Mouse (Mus musculus) cerebellum, adult 2 months (tissue): Measurements from ENCODE around the gene Dscam. TPM values are rescaled to one million over a fixed set of nuclear protein-coding genes. Genes with fewer than 3 reads are reported as not detected.
A peak's percentile ranks its signal among the peaks of the same experiment; 100 is the strongest.

Experiments used
- DNase-seq, 2 experiments: peaks; one replicate each; pipeline ENCODE4 v3.0.0; 2021
- H3K27ac ChIP-seq: fragments of 200-500 bp; 2 replicates; pipeline ENCODE4 v1.5.1; 2012; ENCODE audit warnings: low read length, control low read depth, inconsistent platforms; ENCODE audit not compliant: insufficient read depth
- H3K27me3 ChIP-seq: fragments of 200-500 bp; 2 replicates; pipeline ENCODE4 v1.6.1; 2012; ENCODE audit warnings: inconsistent platforms, mild to moderate bottlenecking, low read length, moderate library complexity; ENCODE audit not compliant: control insufficient read depth, insufficient read depth
- H3K4me1 ChIP-seq: fragments of 200-500 bp; 2 replicates; pipeline ENCODE4 v1.6.1; 2011; ENCODE audit warnings: low read length; ENCODE audit not compliant: control insufficient read depth, insufficient read depth
- H3K4me3 ChIP-seq: fragments of 200-500 bp; replicated peaks from 2 replicates; pipeline ENCODE3; 2011; ENCODE audit warnings: mild to moderate bottlenecking, low read depth, low read length, control low read depth; ENCODE audit not compliant: insufficient read depth
- CTCF ChIP-seq: fragments of 200-500 bp; IDR thresholded peaks from 2 replicates; pipeline ENCODE4 v1.5.1; 2011; ENCODE audit warnings: low read depth, mild to moderate bottlenecking, control low read depth, low read length, moderate library complexity, borderline replicate concordance; ENCODE audit not compliant: insufficient read depth
- POLR2A ChIP-seq: fragments of 200-500 bp; IDR thresholded peaks from 2 replicates; pipeline ENCODE4 v1.6.1; 2011; ENCODE audit warnings: low read length, control low read depth, borderline replicate concordance; ENCODE audit not compliant: insufficient read depth
- WGBS: fragments of 180-500 bp; shearing (Covaris S2); methylation state at CpG from one replicate; pipeline ENCODE4 v1.1.7; 2018; 5-methylcytosine and 5-hydroxymethylcytosine counted together
- polyA plus RNA-seq: library from polyadenylated mRNA; depleted of rRNA; stranded (reverse); fragments of >200 nt; gene quantifications from 2 replicates; pipeline ENCODE4 v1.2.3, GENCODE M21; 2012

The Dscam gene
- polyA plus RNA-seq, 1 experiment = 16.0 TPM

DNA sequence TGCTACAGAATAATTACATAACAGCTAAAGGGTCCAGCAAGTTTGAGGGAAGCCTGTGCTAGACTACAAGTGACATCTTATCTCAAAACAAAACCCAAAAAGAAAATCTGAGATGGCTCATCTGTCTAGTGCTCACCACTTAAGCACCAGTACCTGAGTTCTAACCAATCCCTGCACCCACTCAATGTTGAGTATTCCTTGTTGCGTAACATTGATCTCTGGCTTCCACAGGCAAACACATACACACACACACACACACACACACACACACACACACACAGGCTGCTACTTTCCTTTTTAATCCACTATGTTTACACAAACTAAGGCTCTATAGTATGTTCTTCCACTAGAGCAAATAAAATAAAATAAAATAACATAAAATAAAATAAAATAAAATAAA is 96.7 kb downstream of the Dscam start:
- no peak for DNase-seq
- no peaks in the 10 kb centered on the region for H3K4me1 ChIP-seq
- TF ChIP-seq POLR2A = no peak
- H3K4me3 ChIP-seq = no peak overlapping the region
- H3K27ac ChIP-seq = no peak overlapping the region
- WGBS = 94% methylated on average over 1 of the region's 1 CpGs
- H3K27me3 ChIP-seq = no peaks in the 10 kb centered on the region

DNA sequence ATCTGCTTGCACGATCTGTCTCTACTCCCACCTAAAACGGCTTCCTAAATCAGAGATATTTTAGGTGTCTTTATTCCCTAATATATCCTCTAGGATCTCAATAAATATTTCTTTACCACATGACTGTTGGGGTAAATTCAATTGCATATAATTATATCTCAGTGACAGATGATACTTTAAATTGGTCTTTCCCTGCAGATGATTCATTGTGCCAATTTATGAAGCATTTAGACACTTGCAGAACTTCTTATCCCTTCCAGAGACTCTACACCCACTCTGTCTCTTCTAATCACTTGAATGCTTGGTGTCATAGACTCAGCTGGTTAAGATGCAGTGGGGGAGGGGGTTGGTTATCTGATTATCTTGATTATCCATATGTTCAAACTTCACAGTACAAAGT is 97.9 kb downstream of the Dscam start:
- WGBS = 96% methylated on average over 2 of the region's 2 CpGs
- Histone ChIP-seq H3K4me3 (no peak overlapping the region), H3K27me3 (no peaks in the 10 kb centered on the region), H3K4me1 (no peaks in the 10 kb centered on the region), H3K27ac (no peak overlapping the region)
- DNase-seq = no peak
- no peak for TF ChIP-seq POLR2A
- TF ChIP-seq CTCF = no peak

DNA sequence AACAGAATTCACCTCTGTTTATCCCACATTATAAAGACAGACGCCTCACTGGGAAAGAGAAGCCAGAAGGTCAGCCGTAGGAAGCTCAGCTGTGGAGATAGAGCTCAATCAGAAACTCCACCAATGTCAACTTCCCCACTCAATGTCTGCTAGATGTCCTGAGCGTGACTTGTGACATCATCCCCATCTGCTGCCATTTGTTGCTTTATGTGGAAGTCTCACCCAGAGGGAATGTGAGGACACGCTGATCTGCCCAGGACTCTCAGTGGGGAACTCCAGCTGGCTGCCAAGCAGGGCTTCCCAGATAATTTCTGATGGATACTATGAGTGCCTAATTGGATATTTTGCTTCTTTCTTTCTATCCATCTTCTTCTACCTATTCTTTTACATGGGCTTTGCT is 103.7 kb downstream of the Dscam start:
- 32% methylated on average over 4 of the region's 4 CpGs for WGBS
- no peaks in the 10 kb centered on the region for H3K27me3 ChIP-seq
- no peak for TF ChIP-seq CTCF
- TF ChIP-seq POLR2A = no peak
- no peak overlapping the region for H3K27ac ChIP-seq
- H3K4me3 ChIP-seq = no peak overlapping the region
- peak; percentile 20 to 46 for DNase-seq
- H3K4me1 ChIP-seq = no peaks in the 10 kb centered on the region; the same call in 1 of the 2 replicates

DNA sequence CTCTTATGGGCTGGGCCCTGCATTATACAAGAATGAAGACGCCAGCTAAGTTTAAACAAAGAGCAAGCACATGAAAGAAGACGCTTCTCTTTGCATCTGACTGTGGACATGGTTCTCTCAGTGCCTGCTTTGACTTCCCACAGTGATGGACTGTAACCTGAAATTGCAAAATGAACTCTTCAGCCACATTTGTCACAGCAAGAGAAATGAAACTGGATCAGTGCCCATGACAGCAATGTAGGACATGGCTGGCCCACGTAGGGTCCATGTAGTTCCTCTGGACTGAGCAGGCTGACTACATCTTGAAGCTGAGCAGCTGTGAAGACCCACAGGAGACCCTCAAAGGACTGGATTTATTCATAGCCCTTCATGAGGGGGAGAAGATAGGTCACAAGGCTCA is 108.3 kb downstream of the Dscam start:
- Histone ChIP-seq H3K4me3 (no peak overlapping the region), H3K27ac (no peak overlapping the region), H3K4me1 (no peaks in the 10 kb centered on the region; the same call in 1 of the 2 replicates), H3K27me3 (no peaks in the 10 kb centered on the region)
- TF ChIP-seq POLR2A = no peak
- no peak for TF ChIP-seq CTCF
- WGBS = 76% methylated on average over 3 of the region's 3 CpGs
- DNase-seq = no peak

DNA sequence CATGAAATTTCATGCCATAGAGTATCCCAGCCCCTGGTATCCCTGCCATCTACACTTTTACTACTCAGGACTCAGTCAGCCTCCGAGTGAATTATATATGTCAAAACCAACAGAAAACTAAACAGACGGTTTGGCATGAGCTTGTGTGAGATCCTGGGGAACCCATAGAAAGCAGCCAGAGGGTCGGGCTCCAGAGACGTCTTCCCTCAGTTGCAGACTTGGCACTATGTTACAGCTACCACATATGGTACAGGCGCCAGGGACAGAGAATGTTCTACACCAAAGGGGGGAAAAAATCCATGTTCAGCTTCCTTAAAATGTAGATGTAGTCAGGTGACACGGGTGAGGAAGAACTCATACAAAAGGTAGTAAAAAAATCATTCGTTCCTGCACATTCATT is 109.2 kb downstream of the Dscam start:
- no peak overlapping the region for H3K4me3 ChIP-seq
- WGBS = 60% methylated on average over 7 of the region's 7 CpGs
- H3K27ac ChIP-seq = no peak overlapping the region
- TF ChIP-seq CTCF (no peak), POLR2A (no peak)
- H3K27me3 ChIP-seq = no peaks in the 10 kb centered on the region
- no peaks in the 10 kb centered on the region; the same call in 1 of the 2 replicates for H3K4me1 ChIP-seq
- no peak for DNase-seq

DNA sequence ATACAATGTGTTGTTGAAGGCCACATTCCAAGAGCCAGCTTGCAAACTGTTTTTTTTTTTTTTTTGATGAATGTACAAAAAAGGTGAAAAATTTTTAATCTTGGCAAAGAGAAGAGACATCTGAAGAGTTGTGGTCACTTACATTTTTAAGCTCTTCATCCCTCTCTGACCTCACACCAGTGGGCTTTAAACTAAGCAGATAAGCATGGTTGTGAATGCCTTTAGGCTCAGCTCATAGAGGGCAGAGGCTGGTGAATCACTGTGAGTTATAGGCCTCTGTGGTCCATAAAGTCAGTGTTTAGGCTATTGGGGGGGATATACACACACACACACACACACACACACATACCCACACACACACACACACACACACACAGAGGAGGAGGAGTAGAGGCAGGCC is 109.8 kb downstream of the Dscam start:
- no peak for TF ChIP-seq CTCF
- Histone ChIP-seq H3K27ac (no peak overlapping the region), H3K4me1 (no peaks in the 10 kb centered on the region), H3K27me3 (no peaks in the 10 kb centered on the region), H3K4me3 (no peak overlapping the region)
- DNase-seq = no peak

DNA sequence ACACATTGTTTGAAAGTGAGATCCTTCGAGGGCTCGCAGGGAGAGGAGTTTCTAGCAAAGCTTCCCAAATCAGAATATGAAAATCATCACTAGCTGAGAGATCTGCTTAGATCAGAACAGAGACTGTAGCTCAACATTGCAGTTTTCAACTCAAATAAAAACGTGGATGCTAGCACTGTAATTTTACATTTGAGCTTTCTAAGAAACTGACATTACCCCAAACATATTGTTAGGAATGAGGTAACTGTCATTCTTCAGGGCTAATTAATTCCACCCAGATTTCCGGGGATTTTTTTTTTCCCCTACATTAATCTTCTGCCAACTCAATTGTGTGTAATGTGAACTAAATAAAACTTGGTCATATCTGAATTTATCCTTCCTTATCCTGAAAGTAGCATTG is 110.3 kb downstream of the Dscam start:
- DNase-seq = no peak
- TF ChIP-seq POLR2A = no peak
- no peak for TF ChIP-seq CTCF
- Histone ChIP-seq H3K27ac (no peak overlapping the region), H3K27me3 (no peaks in the 10 kb centered on the region), H3K4me1 (no peaks in the 10 kb centered on the region), H3K4me3 (no peak overlapping the region)
- 77% methylated on average over 4 of the region's 4 CpGs for WGBS

DNA sequence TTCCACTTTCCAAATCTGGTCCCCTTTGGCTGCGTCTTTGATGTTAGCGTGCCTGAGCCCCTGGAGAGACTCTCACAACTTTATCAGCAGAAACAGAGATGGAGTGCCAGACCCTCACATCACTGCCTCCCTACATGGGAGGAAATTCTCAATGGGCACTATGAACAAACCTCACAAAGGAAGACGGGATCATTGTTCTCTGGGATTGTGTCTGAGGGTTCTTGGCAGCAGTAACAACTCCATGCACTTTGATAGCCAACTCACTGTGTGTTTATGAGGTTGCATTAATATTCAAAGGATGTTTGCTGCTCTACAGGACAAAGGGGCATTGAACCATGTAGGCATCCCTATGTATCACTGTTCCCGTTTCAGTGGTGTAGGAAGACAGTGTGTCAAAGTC is 135.3 kb downstream of the Dscam start:
- Histone ChIP-seq H3K4me3 (no peak overlapping the region), H3K4me1 (no peaks in the 10 kb centered on the region), H3K27me3 (no peaks in the 10 kb centered on the region), H3K27ac (no peak overlapping the region)
- whole genome bisulfite sequencing = 59% methylated on average over 4 of the region's 4 CpGs
- no peak for TF ChIP-seq POLR2A
- TF ChIP-seq CTCF = no peak
- no peak for DNase-seq
